In the genomic region with DNA sequence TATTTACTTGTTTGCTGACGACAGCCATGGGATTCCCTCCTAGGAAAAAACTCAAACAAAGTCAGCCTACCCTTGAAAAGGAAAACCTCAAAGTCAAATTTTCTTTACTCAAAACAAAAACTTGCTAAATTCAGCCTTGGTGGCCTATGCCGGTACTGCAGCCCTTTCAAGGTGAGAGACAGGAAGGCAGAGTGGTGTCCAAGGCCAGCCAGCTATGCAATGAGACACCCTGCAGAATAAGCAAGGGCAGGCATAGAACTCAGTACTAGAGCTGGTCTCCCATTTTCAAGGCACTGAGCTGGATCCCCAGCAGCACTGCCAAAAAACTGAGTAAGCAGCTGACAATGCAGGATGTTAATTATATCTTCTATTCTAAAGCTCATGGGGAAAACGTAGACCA, we compare ENCODE assay signal across 16 mouse cellular contexts. TPM values are rescaled to one million over a fixed set of nuclear protein-coding genes. Genes with fewer than 3 reads are reported as not detected.
A peak's percentile ranks its signal among the peaks of the same experiment; 100 is the strongest.
DNase-seq lines count a peak whose midpoint lies in the region; ATAC-seq lines count a peak whose summit lies in the region.
"Had no signal": no experiment of that assay in that cellular context is flagged by ENCODE, and none has a peak within 500 bp of the region (broad histone marks: within the 10 kb centered on the region; RNA-seq: fewer than 3 reads in every experiment).

No protein-coding gene starts in this region.

- no peaks in the 10 kb centered on the region for H3K27me3 ChIP-seq in limb, embryonic 11.5 days (ENCODE audit: control insufficient read depth, insufficient read depth, low read length)
- no peaks in the 10 kb centered on the region for H3K27me3 ChIP-seq in limb, embryonic 10.5 days (ENCODE audit: low read depth, poor library complexity, severe bottlenecking)
- H3K27me3 ChIP-seq in forebrain, embryonic 10.5 days (ENCODE audit: poor library complexity, severe bottlenecking): no peaks in the 10 kb centered on the region
- H3K27me3 ChIP-seq: forebrain, embryonic 13.5 days; hindbrain, embryonic 12.5 days; limb, embryonic 13.5 days had no signal

- DNase-seq in limb, embryonic 11.5 days (ENCODE audit: low spot score): peak; percentile 32
- DNase-seq in limb, embryonic 10.5 days (ENCODE audit: low spot score): no peak
- DNase-seq in A20 (ENCODE audit: low read depth, low spot score): peak; percentile 20
- peak; percentile 20 for DNase-seq in CD4-positive helper T cell, adult 2 months (ENCODE audit: low read depth, low spot score)
- peak; percentile 37 for DNase-seq in adrenal gland, postnatal 25 days
- DNase-seq in frontal cortex, postnatal 36 days (ENCODE audit: low spot score in 2 of 2): no peak
- no peak for DNase-seq in forebrain, embryonic 10.5 days (ENCODE audit: extremely low spot score, low spot score)
- no peak for DNase-seq in left cerebral cortex, adult 9 months (ENCODE audit: low spot score in 2 of 2)
- DNase-seq: heart, adult 11 months had no signal

- 84% methylated on average over 3 of the region's 3 CpGs for WGBS in limb, embryonic 11.5 days
- 87% methylated on average over 3 of the region's 3 CpGs for WGBS in limb, embryonic 10.5 days
- WGBS in forebrain, embryonic 10.5 days: 94% methylated on average over 3 of the region's 3 CpGs

- no peaks in the 10 kb centered on the region for H3K9me3 ChIP-seq in limb, embryonic 11.5 days (ENCODE audit: control insufficient read depth, low read length)
- H3K9me3 ChIP-seq in limb, embryonic 10.5 days (replicated peaks): no peaks in the 10 kb centered on the region
- H3K9me3 ChIP-seq in forebrain, embryonic 10.5 days: no peaks in the 10 kb centered on the region
- H3K9me3 ChIP-seq: forebrain, embryonic 13.5 days; hindbrain, embryonic 12.5 days; limb, embryonic 13.5 days had no signal

- no peak overlapping the region for H3K4me3 ChIP-seq in limb, embryonic 11.5 days (ENCODE audit: low read depth, low read length)
- no peak overlapping the region for H3K4me3 ChIP-seq in limb, embryonic 10.5 days
- H3K4me3 ChIP-seq in forebrain, embryonic 10.5 days: no peak overlapping the region
- H3K4me3 ChIP-seq: forebrain, embryonic 13.5 days; hindbrain, embryonic 12.5 days; limb, embryonic 13.5 days had no signal

- no peak overlapping the region for H3K9ac ChIP-seq in limb, embryonic 11.5 days (ENCODE audit: low read length)
- H3K9ac ChIP-seq: forebrain, embryonic 13.5 days; hindbrain, embryonic 12.5 days; limb, embryonic 13.5 days had no signal

- no peak for ATAC-seq in limb, embryonic 11.5 days (ENCODE audit: insufficient number of reproducible peaks, low FRiP score, low TSS enrichment, low read depth)
- ATAC-seq: forebrain, embryonic 13.5 days had no signal

- H3K4me1 ChIP-seq in limb, embryonic 11.5 days (ENCODE audit: control insufficient read depth, insufficient read depth, low read length): no peaks in the 10 kb centered on the region
- H3K4me1 ChIP-seq in limb, embryonic 10.5 days: no peaks in the 10 kb centered on the region
- H3K4me1 ChIP-seq in forebrain, embryonic 10.5 days: no peaks in the 10 kb centered on the region
- H3K4me1 ChIP-seq: hindbrain, embryonic 12.5 days had no signal

- H3K4me2 ChIP-seq in limb, embryonic 11.5 days (ENCODE audit: low read depth, severe bottlenecking): no peak overlapping the region
- H3K4me2 ChIP-seq: forebrain, embryonic 13.5 days; hindbrain, embryonic 12.5 days; limb, embryonic 13.5 days had no signal

- peaks cover 7% of the 10 kb centered on the region; the same call in 1 of the 2 replicates for H3K36me3 ChIP-seq in limb, embryonic 11.5 days (ENCODE audit: control insufficient read depth, insufficient read depth, low read length)
- peaks cover 97% of the 10 kb centered on the region for H3K36me3 ChIP-seq in limb, embryonic 10.5 days
- H3K36me3 ChIP-seq in forebrain, embryonic 10.5 days (replicated peaks): peaks cover 97% of the 10 kb centered on the region

- no peak overlapping the region for H3K27ac ChIP-seq in limb, embryonic 11.5 days (replicated peaks; ENCODE audit: low read depth, low read length)
- no peak overlapping the region for H3K27ac ChIP-seq in limb, embryonic 10.5 days
- no peak overlapping the region for H3K27ac ChIP-seq in forebrain, embryonic 10.5 days
- H3K27ac ChIP-seq: forebrain, embryonic 13.5 days; hindbrain, embryonic 12.5 days; limb, embryonic 13.5 days had no signal

RNA-seq across cellular contexts. Expression of a gene that starts 33.9 kb away (rescaled TPM):
- 75.3 and 82.3 TPM in 2 replicates for polyA plus RNA-seq in limb, embryonic 11.5 days (2014; fragmentation: Nextera tagmentation; extraction: Ambion mirVana)
- 58.7 and 62.0 TPM in 2 replicates for polyA plus RNA-seq in limb, embryonic 10.5 days (2016; fragmentation: Nextera tagmentation; extraction: Ambion mirVana)
- 44.2 and 59.3 TPM in 2 replicates for total RNA-seq in adrenal gland, postnatal 25 days (2021)
- polyA plus RNA-seq in forebrain, embryonic 10.5 days (2016; fragmentation: Nextera tagmentation; extraction: Ambion mirVana): 50.0 and 52.2 TPM in 2 replicates

RNA-seq across cellular contexts. Expression of a gene that starts 41.6 kb away (rescaled TPM):
- not detected in 2 replicates for polyA plus RNA-seq in limb, embryonic 11.5 days (2014; fragmentation: Nextera tagmentation; extraction: Ambion mirVana)
- polyA plus RNA-seq in limb, embryonic 10.5 days (2016; fragmentation: Nextera tagmentation; extraction: Ambion mirVana): not detected in 2 replicates
- total RNA-seq in adrenal gland, postnatal 25 days (2021): not detected in 2 replicates
- polyA plus RNA-seq in forebrain, embryonic 10.5 days (2016; fragmentation: Nextera tagmentation; extraction: Ambion mirVana): not detected in 2 replicates
- total RNA-seq: megakaryocyte, adult 5-6 weeks had no signal
- polyA plus RNA-seq: embryonic facial prominence, embryonic 11.5 days; forebrain, embryonic 13.5 days; hindbrain, embryonic 12.5 days; large intestine, adult 2 months; limb, embryonic 13.5 days; neural tube, embryonic 11.5 days had no signal

RNA-seq across cellular contexts. Expression of a gene that starts 53.8 kb away (rescaled TPM):
- polyA plus RNA-seq in limb, embryonic 11.5 days (2014; fragmentation: Nextera tagmentation; extraction: Ambion mirVana): not detected in 2 replicates
- not detected in 2 replicates for polyA plus RNA-seq in limb, embryonic 10.5 days (2016; fragmentation: Nextera tagmentation; extraction: Ambion mirVana)
- total RNA-seq in adrenal gland, postnatal 25 days (2021): not detected in 2 replicates
- not detected in 2 replicates for polyA plus RNA-seq in forebrain, embryonic 10.5 days (2016; fragmentation: Nextera tagmentation; extraction: Ambion mirVana)
- total RNA-seq: megakaryocyte, adult 5-6 weeks had no signal
- polyA plus RNA-seq: embryonic facial prominence, embryonic 11.5 days; forebrain, embryonic 13.5 days; large intestine, adult 2 months; neural tube, embryonic 11.5 days had no signal

Comparison
In these comparisons a context has a peak if more than half of its experiments do, and no peak if none do; other contexts are left out.
1. DNase-seq: peak in limb, embryonic 11.5 days (single experiment), A20 (single experiment), CD4-positive helper T cell, adult 2 months (single experiment) and adrenal gland, postnatal 25 days (single experiment); none in limb, embryonic 10.5 days (single experiment), frontal cortex, postnatal 36 days (0 of 2), forebrain, embryonic 10.5 days (single experiment) and left cerebral cortex, adult 9 months (0 of 2).